Mouse (Mus musculus): ENCODE results near the gene Slc15a5. TPM values are rescaled to one million over a fixed set of nuclear protein-coding genes. Genes with fewer than 3 reads are reported as not detected.

Gene Slc15a5
- polyA plus RNA-seq, 1 experiment from 2014 or later: not detected

DNA sequence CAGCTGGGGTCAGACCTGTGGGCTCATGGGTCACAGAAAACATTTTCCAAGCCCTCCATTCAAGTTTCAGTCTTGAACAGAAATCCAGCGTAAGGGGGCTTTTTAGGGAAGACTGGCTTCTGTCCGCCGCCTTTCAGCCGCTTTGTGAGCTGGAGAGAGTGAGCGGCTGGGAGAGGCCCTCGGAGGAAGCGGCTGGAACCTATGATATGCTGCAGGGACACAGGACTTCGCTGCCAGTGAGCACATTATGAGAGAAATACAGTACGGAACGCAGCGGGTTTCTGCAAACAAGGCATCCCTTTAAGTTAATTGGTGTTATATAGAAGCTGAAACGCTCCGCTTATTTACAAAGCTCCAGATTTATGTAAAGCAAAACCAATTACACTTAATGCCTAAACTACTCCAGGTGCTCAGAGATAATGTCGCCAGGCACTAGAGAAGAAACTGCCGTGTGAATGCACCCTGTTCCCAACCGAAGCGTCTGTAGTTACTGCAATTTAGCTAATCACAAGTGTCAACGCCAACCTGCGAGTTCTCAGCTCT is 97.5 kb downstream of the Slc15a5 start:
- no peaks in the 10 kb centered on the region for H3K9me3 ChIP-seq (ENCODE audit: control insufficient read depth, low read length)
- no peak overlapping the region for H3K4me2 ChIP-seq (ENCODE audit: low read depth, low read length)
- no peaks in the 10 kb centered on the region for H3K36me3 ChIP-seq (ENCODE audit: control insufficient read depth, insufficient read depth, low read length)
- H3K4me1 ChIP-seq (ENCODE audit: control insufficient read depth, insufficient read depth, low read length): no peaks in the 10 kb centered on the region
- H3K4me3 ChIP-seq (ENCODE audit: low read length): no peak overlapping the region
- WGBS: 47% methylated on average over 19 of the region's 19 CpGs
- no peak overlapping the region for H3K9ac ChIP-seq (ENCODE audit: low read depth, low read length)
- no peak overlapping the region for H3K27ac ChIP-seq (ENCODE audit: low read length)
- ATAC-seq: no peak
- H3K27me3 ChIP-seq (replicated peaks; ENCODE audit: control insufficient read depth, insufficient read depth, low read length): no peaks in the 10 kb centered on the region

DNA sequence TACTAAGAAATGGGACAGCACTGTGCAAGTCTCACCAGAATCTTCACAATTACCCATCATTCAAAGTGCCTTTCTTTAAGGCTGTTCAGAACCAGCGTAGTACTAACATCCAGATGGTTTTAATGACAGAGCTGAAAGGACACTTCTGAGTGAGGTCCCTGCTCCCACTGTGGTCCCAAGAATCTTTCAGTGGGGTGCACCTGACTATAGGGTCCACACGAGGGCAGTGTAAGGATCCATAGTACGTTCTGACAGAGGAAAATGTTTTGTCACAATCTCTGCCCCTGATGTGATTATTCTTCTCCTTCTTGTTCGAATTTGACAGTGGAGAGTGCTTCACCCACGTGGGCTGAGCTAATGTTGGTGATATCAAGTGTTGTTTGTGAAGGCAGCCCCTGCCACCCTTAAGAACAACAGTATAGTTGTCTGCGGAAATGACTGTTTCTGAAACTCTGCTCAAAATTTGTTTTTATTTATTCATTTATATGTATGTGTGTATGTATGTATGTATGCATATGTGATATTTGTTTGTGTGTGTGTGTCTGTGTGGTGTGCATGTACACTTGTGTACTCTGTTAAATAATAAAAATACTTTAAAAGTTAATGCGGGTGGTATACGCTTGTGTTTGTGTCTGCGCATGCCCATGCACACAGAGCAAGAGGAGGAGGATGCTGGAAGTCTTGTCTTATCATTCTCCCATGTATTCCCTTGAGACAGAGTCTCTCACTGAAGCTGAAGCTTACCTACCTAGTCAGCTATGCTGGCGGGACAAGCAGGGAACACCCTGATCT is 98.6 kb downstream of the Slc15a5 start:
- no peak for ATAC-seq

DNA sequence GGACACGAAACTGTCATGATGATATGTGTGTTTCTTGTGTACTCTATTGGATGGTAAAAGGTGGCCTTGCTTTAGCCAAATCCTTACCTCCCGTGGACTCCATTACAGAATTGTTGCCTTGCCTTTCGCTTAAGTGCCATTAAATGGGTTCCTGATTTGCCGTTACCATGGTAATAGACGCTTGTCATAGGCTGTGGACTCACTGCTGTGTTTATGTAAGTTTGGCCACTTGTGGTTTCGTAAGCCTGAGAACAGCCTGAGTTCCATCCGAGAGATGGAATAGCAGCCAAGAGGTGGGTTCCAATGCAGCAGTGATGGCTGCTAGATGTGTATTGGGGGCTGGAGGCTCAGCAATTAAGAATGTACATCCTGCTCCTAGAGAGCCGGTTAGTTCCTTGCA is 99.3 kb downstream of the Slc15a5 start:
- H3K4me1 ChIP-seq (ENCODE audit: control insufficient read depth, insufficient read depth, low read length): no peaks in the 10 kb centered on the region
- no peak overlapping the region for H3K4me2 ChIP-seq (ENCODE audit: low read depth, low read length)
- ATAC-seq: no peak
- no peak overlapping the region for H3K4me3 ChIP-seq (ENCODE audit: low read length)
- no peaks in the 10 kb centered on the region for H3K9me3 ChIP-seq (ENCODE audit: control insufficient read depth, low read length)
- H3K27me3 ChIP-seq (replicated peaks; ENCODE audit: control insufficient read depth, insufficient read depth, low read length): no peaks in the 10 kb centered on the region
- WGBS: 72% methylated on average over 8 of the region's 8 CpGs
- H3K36me3 ChIP-seq (ENCODE audit: control insufficient read depth, insufficient read depth, low read length): no peaks in the 10 kb centered on the region
- no peak overlapping the region for H3K9ac ChIP-seq (ENCODE audit: low read depth, low read length)
- H3K27ac ChIP-seq (ENCODE audit: low read length): no peak overlapping the region

More for the DNA sequence above, 98.6 kb downstream of the Slc15a5 start:
- no peaks in the 10 kb centered on the region for H3K9me3 ChIP-seq (ENCODE audit: control insufficient read depth, low read length)
- H3K27me3 ChIP-seq (replicated peaks; ENCODE audit: control insufficient read depth, insufficient read depth, low read length): no peaks in the 10 kb centered on the region
- H3K4me3 ChIP-seq (ENCODE audit: low read length): no peak overlapping the region
- H3K36me3 ChIP-seq (ENCODE audit: control insufficient read depth, insufficient read depth, low read length): no peaks in the 10 kb centered on the region
- no peak overlapping the region for H3K4me2 ChIP-seq (ENCODE audit: low read depth, low read length)
- H3K9ac ChIP-seq (ENCODE audit: low read depth, low read length): no peak overlapping the region
- H3K27ac ChIP-seq (ENCODE audit: low read length): no peak overlapping the region
- H3K4me1 ChIP-seq (ENCODE audit: control insufficient read depth, insufficient read depth, low read length): no peaks in the 10 kb centered on the region
- 80% methylated on average over 10 of the region's 10 CpGs for WGBS

- 0 out of 2 replicates have a peak, but pooled peaks cover 3% of the 10 kb centered on the region for H3K9me3 ChIP-seq (ENCODE audit: control insufficient read depth, low read length)
- 79% methylated on average over 12 of the region's 12 CpGs for WGBS
- no peaks in the 10 kb centered on the region for H3K27me3 ChIP-seq (replicated peaks; ENCODE audit: control insufficient read depth, insufficient read depth, low read length)
These were observed 99.9 kb downstream of the Slc15a5 start for GRCm38 (mm10) chr6:137979802-137980201.

GRCm38 (mm10) chr6:137976021-137976420 is 103.7 kb downstream of the Slc15a5 start:
- Histone ChIP-seq H3K4me3 (ENCODE audit: low read length) (no peak overlapping the region), H3K4me1 (ENCODE audit: control insufficient read depth, insufficient read depth, low read length) (no peaks in the 10 kb centered on the region), H3K27me3 (replicated peaks; ENCODE audit: control insufficient read depth, insufficient read depth, low read length) (no peaks in the 10 kb centered on the region), H3K9me3 (ENCODE audit: control insufficient read depth, low read length) (0 out of 2 replicates have a peak, but pooled peaks cover 3% of the 10 kb centered on the region), H3K36me3 (ENCODE audit: control insufficient read depth, insufficient read depth, low read length) (no peaks in the 10 kb centered on the region), H3K27ac (ENCODE audit: low read length) (no peak overlapping the region), H3K9ac (ENCODE audit: low read depth, low read length) (no peak overlapping the region), H3K4me2 (ENCODE audit: low read depth, low read length) (no peak overlapping the region)
- WGBS: 81% methylated on average over 3 of the region's 3 CpGs
- no peak for ATAC-seq

More at GRCm38 (mm10) chr6:137979802-137980201, 99.9 kb downstream of the Slc15a5 start:
- Histone ChIP-seq H3K4me2 (ENCODE audit: low read depth, low read length) (no peak overlapping the region), H3K27ac (ENCODE audit: low read length) (no peak overlapping the region), H3K4me1 (ENCODE audit: control insufficient read depth, insufficient read depth, low read length) (no peaks in the 10 kb centered on the region), H3K36me3 (ENCODE audit: control insufficient read depth, insufficient read depth, low read length) (no peaks in the 10 kb centered on the region), H3K4me3 (ENCODE audit: low read length) (no peak overlapping the region), H3K9ac (ENCODE audit: low read depth, low read length) (no peak overlapping the region)
- ATAC-seq: no peak

DNA sequence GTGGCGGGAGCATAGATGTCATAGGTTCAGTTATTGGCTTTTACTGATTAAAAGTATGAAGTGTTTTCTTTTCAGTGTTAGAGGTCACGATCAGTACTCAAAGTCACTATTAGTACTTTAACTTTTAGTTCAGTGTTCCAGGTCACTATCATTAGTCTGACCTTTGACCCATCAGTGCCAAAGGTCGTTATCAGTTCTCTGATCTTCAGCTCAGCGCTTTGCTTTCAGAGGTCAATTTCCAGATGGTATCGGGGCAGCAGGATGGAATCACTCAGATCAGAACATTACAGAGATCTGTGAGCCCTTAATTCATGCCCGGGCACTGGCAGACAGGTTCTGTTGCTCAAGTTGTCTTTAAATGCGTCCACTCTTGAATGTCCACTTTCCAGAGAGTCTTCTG is 116.0 kb downstream of the Slc15a5 start:
- H3K9me3 ChIP-seq (ENCODE audit: control insufficient read depth, low read length): no peaks in the 10 kb centered on the region
- H3K27ac ChIP-seq (ENCODE audit: low read length): no peak overlapping the region
- WGBS: 64% methylated on average over 7 of the region's 7 CpGs
- H3K9ac ChIP-seq (ENCODE audit: low read depth, low read length): no peak overlapping the region
- no peak overlapping the region for H3K4me3 ChIP-seq (ENCODE audit: low read length)
- no peak for ATAC-seq
- H3K36me3 ChIP-seq (ENCODE audit: control insufficient read depth, insufficient read depth, low read length): no peaks in the 10 kb centered on the region
- no peak overlapping the region for H3K4me2 ChIP-seq (ENCODE audit: low read depth, low read length)
- no peaks in the 10 kb centered on the region for H3K4me1 ChIP-seq (ENCODE audit: control insufficient read depth, insufficient read depth, low read length)
- no peaks in the 10 kb centered on the region for H3K27me3 ChIP-seq (replicated peaks; ENCODE audit: control insufficient read depth, insufficient read depth, low read length)

- Histone ChIP-seq H3K4me1 (ENCODE audit: control insufficient read depth, insufficient read depth, low read length) (no peaks in the 10 kb centered on the region), H3K27me3 (replicated peaks; ENCODE audit: control insufficient read depth, insufficient read depth, low read length) (no peaks in the 10 kb centered on the region), H3K9me3 (ENCODE audit: control insufficient read depth, low read length) (no peaks in the 10 kb centered on the region), H3K4me2 (ENCODE audit: low read depth, low read length) (no peak overlapping the region), H3K9ac (ENCODE audit: low read depth, low read length) (no peak overlapping the region), H3K4me3 (ENCODE audit: low read length) (no peak overlapping the region), H3K36me3 (ENCODE audit: control insufficient read depth, insufficient read depth, low read length) (no peaks in the 10 kb centered on the region), H3K27ac (ENCODE audit: low read length) (no peak overlapping the region)
- no peak for ATAC-seq
- WGBS: 66% methylated on average over 4 of the region's 4 CpGs
These were observed 116.9 kb downstream of the Slc15a5 start for GRCm38 (mm10) chr6:137962836-137963235.

DNA sequence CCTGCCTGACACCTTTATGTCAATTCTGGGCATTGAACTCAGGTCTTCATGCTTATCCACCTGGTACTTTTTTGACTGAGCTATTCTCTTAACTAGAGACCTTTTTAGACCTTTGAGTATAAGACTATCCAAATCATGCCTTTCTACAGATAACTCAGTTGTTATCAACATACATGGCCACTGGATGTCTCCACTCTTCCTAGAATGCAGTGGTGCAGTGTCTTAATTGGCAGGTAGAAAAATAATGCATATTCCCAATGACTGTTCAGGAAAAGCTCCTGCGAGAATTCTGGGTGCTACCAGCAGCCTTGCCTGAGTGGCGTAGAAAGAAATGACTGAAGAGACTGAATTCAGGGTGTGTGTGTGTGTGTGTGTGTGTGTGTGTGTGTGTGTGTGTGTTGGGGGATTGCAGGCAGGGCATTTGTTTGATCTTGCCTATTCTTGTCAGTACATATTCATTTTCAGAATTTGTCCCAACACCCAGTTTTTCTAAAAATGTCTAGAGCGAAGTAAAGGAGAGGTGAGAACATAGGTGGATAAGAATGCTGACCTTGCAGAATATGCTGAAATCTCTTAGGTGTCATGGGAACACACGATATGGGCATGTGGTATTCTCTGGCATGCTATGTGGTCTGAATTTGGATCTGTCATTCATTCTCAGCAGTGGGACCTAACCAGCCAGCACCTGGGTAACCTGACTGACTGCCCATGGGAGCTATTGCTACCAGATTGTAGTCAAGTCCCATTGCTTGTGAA is 119.5 kb downstream of the Slc15a5 start:
- no peaks in the 10 kb centered on the region for H3K4me1 ChIP-seq (ENCODE audit: control insufficient read depth, insufficient read depth, low read length)
- no peak overlapping the region for H3K27ac ChIP-seq (ENCODE audit: low read length)
- ATAC-seq: no peak
- no peaks in the 10 kb centered on the region for H3K9me3 ChIP-seq (ENCODE audit: control insufficient read depth, low read length)
- WGBS: 94% methylated on average over 4 of the region's 4 CpGs
- H3K4me2 ChIP-seq (ENCODE audit: low read depth, low read length): no peak overlapping the region
- H3K4me3 ChIP-seq (ENCODE audit: low read length): no peak overlapping the region
- H3K9ac ChIP-seq (ENCODE audit: low read depth, low read length): no peak overlapping the region
- H3K27me3 ChIP-seq (replicated peaks; ENCODE audit: control insufficient read depth, insufficient read depth, low read length): no peaks in the 10 kb centered on the region
- H3K36me3 ChIP-seq (ENCODE audit: control insufficient read depth, insufficient read depth, low read length): no peaks in the 10 kb centered on the region

GRCm38 (mm10) chr6:137957630-137958029 is 122.1 kb downstream of the Slc15a5 start:
- ATAC-seq: no peak
- H3K4me1 ChIP-seq (ENCODE audit: control insufficient read depth, insufficient read depth, low read length): no peaks in the 10 kb centered on the region
- H3K9me3 ChIP-seq (ENCODE audit: control insufficient read depth, low read length): no peaks in the 10 kb centered on the region
- 80% methylated on average over 6 of the region's 6 CpGs for WGBS
- no peaks in the 10 kb centered on the region for H3K27me3 ChIP-seq (replicated peaks; ENCODE audit: control insufficient read depth, insufficient read depth, low read length)
- H3K4me3 ChIP-seq (ENCODE audit: low read length): no peak overlapping the region
- no peak overlapping the region for H3K9ac ChIP-seq (ENCODE audit: low read depth, low read length)
- H3K36me3 ChIP-seq (ENCODE audit: control insufficient read depth, insufficient read depth, low read length): no peaks in the 10 kb centered on the region
- no peak overlapping the region for H3K4me2 ChIP-seq (ENCODE audit: low read depth, low read length)
- H3K27ac ChIP-seq (ENCODE audit: low read length): no peak overlapping the region

All from intestine, embryonic 16.5 days (tissue).